Mouse (Mus musculus) ES-Bruce4 (cell line): ENCODE data around the gene Dtnb.

Source experiments
- CTCF ChIP-seq: IDR thresholded peaks from one replicate; pipeline ENCODE4 v1.8.1; 2011; ENCODE audit warnings: low read depth, low read length
- EP300 ChIP-seq: IDR thresholded peaks from 2 replicates; pipeline ENCODE4 v1.6.1; 2011; ENCODE audit warnings: low read depth, low read length; ENCODE audit not compliant: insufficient read depth
- POLR2A ChIP-seq: IDR thresholded peaks from one replicate; pipeline ENCODE4 v1.8.1; 2011; ENCODE audit warnings: low read length; ENCODE audit not compliant: insufficient read depth

DNA sequence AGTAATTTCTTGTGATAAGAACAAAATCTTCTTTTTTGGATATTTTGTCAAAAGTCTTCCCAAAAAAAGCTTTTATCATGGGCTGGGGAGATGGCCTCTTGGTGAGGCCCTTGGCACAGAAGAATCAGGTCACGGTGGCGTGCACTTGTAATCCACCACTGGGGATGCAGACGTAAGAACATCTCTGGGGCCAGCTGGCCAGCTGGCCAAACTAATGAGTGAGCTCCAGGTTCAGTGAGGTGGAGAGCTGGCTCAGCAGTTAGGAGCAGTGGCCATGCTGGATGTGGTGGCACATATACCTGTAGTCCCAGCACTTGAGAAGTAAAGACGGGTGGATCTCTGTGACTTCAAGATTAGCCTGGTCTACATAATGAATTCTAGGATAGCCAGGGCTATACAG lies 196.2 kb downstream of the Dtnb start:
- TF ChIP-seq CTCF (no peak), EP300 (no peak), POLR2A (no peak)
